Mouse (Mus musculus) neutrophil, adult 65 days (primary cell): ENCODE results near the gene Pepd. TPM values are rescaled to one million over a fixed set of nuclear protein-coding genes. Genes with fewer than 3 reads are reported as not detected.

Experiments used
- total RNA-seq: library from RNA; stranded (reverse); gene quantifications from 2 replicates; pipeline ENCODE4 v1.2.4, GENCODE M21; 2023

Pepd gene
- 16.3 and 23.0 TPM in 2 replicates for total RNA-seq

DNA sequence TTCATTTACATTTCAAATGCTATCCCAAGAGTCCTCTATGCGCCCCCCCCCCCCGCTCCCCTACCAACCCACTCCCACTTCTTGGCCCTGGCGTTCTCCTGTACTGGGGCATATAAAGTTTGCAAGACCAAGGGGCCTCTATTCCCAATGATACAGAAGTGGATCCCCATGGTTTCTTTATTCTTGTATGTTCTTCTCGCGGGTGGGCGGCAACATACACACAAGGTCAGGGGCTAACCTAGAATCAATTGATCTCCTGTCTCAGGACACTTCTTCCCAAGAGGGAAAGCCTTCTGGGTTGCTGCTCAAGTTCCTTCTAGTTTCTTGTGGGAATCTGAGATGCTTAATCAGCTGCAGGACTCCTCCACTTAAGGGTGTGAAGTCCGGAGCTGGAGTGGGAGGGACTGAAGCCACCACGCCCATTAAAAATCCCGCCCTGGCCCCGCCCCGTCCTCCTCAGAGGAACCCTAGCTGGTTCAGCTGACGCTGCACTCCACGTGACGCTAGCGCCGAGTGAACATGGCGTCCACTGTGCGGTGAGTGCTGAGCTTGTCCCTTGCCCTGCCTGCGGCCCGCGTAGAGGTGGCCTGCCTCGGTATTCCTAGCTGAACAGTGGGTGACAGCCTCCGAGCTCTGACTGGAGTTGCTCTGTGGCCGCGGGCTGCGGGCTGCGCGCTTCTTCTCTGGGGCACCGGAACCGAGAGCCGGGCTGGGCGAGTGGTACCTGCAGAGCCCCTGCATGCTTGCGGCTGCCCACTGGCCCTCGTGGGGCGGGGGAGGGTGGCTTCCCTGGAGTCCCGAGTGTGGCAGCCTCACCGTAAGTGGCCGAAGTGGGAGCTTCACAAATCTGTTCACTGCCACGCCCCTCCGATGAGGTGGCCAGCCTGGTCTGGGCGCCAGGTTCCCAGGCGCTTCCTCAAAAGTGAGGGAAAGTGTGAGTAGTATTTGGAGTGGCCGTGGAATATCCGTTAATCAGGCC is at the start of gene Pepd:
TSS of gene Pepd (plus strand) at position 461 of the 979 bp plus-strand sequence.

GRCm38 (mm10) chr7:35056436-35056864 is 144.3 kb downstream of the Pepd start, which contains the start of gene Cebpg:
Gene Cebpg, minus strand, starts transcription at chr7:35056573.

Other genes with a start within 250 kb of the Pepd start
- not detected in 2 replicates for gene Chst8, start 99.7 kb upstream of the Pepd start, total RNA-seq
- 26.8 and 37.7 TPM in 2 replicates for gene Cebpg, start 144.2 kb downstream of the Pepd start, total RNA-seq
- gene Cebpa, start 206.9 kb downstream of the Pepd start, total RNA-seq = 45.8 and 47.0 TPM in 2 replicates